1 mouse cellular context compared by ENCODE assay signal in genomic region chr17:48274098-48274497, GRCm38 (mm10).
TF ChIP-seq lines count a peak whose summit lies in the region.

No protein-coding gene starts in this region.

TF ChIP-seq in MEL, 35 proteins besides CTCF, POLR2A, EP300 and RAD21 (continued from another document):
- no peak for TF ChIP-seq USF2 (IDR thresholded peaks at IDR 0.05; ENCODE audit: borderline replicate concordance in 1 of 2, insufficient read depth in 1 of 2, low read depth in 1 of 2, low read length in 2 of 2)
